Mouse (Mus musculus): ENCODE data around the gene Tex26. TPM values are rescaled to one million over a fixed set of nuclear protein-coding genes. Genes with fewer than 3 reads are reported as not detected.

Tex26 gene
- 0.54 and 0.74 TPM in 2 replicates for polyA plus RNA-seq (2014; fragmentation: Nextera tagmentation; extraction: Ambion mirVana)

GRCm38 (mm10) chr5:149439531-149440179 is at the start of gene Tex26:
Tex26 (plus strand) TSS chr5:149439660.
- peak within 1 kb of the TSS; percentile 81 for H3K4me2 ChIP-seq (ENCODE audit: low read depth, low read length)

DNA sequence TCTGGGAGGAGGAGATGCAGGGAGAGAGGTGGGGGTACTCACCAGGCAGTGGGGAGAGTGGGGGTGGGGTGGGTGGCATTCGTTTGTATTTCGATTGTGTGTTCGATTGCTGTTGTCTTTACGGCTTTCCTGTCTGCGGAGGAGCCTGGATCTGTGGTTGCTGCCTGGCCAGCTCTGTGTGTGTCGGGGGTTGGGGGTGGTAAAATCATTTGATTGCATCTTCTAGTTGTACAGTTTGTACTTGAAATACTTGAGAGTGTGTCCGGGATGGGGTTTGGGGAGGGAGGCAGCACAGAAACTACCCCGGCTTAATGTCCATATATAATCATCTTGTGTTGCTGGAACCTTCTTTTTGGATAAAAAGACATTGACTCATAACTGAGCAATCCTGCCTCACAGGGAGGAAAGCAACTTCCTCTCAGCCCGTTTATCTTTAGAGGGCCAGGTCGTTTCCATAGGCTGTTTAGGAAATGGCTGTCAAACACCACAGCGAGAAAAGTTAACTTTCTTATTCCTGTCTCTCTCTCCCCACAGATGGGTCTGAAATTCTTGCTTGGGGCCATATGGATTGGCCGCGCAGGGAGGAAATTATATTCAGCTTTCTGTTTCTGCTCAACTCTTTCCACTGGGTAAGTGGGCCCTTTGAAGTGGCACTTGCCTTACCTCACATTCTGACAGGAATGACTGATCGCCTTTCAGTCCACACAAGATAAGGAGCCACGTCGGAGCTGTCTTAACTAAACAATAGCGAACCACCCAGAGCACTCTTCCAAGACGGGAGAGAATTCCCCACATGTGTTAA is 47.7 kb upstream of the Tex26 start:
- H3K27ac ChIP-seq (replicated peaks; ENCODE audit: low read depth, low read length) = peak overlapping the region; percentile 36; the same call in 1 of the 2 replicates
- peak; percentile 81 for ATAC-seq (replicated peaks; ENCODE audit: insufficient number of reproducible peaks, low FRiP score, low TSS enrichment, low read depth)
- no peaks in the 10 kb centered on the region for H3K9me3 ChIP-seq (replicated peaks; ENCODE audit: control insufficient read depth, low read length)
- no peak overlapping the region for H3K4me2 ChIP-seq (ENCODE audit: low read depth, low read length)
- 37% methylated on average over 18 of the region's 18 CpGs for WGBS
- H3K4me1 ChIP-seq (ENCODE audit: control insufficient read depth, insufficient read depth, low read length) = no peaks in the 10 kb centered on the region; the same call in 1 of the 2 replicates
- no peaks in the 10 kb centered on the region for H3K36me3 ChIP-seq (replicated peaks; ENCODE audit: control insufficient read depth, insufficient read depth, low read depth, low read length)
- DNase-seq (ENCODE audit: low spot score) = peak; percentile 74
- no peak overlapping the region for H3K4me3 ChIP-seq (ENCODE audit: low read depth, low read length)
- no peaks in the 10 kb centered on the region for H3K27me3 ChIP-seq (ENCODE audit: control insufficient read depth, insufficient read depth, low read length)
- H3K9ac ChIP-seq (replicated peaks; ENCODE audit: low read length) = no peak overlapping the region

More at GRCm38 (mm10) chr5:149439531-149440179, at the start of gene Tex26:
- H3K27me3 ChIP-seq (ENCODE audit: control insufficient read depth, insufficient read depth, low read length) = no peaks in the 10 kb centered on the region
- peaks cover 4% of the 10 kb centered on the region for H3K4me1 ChIP-seq (ENCODE audit: control insufficient read depth, insufficient read depth, low read length)
- H3K9me3 ChIP-seq (replicated peaks; ENCODE audit: control insufficient read depth, low read length) = no peaks in the 10 kb centered on the region
- peak within 1 kb of the TSS; percentile 28 for H3K4me3 ChIP-seq (ENCODE audit: low read depth, low read length)
- no peaks in the 10 kb centered on the region for H3K36me3 ChIP-seq (replicated peaks; ENCODE audit: control insufficient read depth, insufficient read depth, low read depth, low read length)
- WGBS = under 1% methylated on average over 25 of the region's 25 CpGs
- H3K27ac ChIP-seq (replicated peaks; ENCODE audit: low read depth, low read length) = peak within 1 kb of the TSS; percentile 82
- ATAC-seq (replicated peaks; ENCODE audit: insufficient number of reproducible peaks, low FRiP score, low TSS enrichment, low read depth) = peak; percentile 90
- peak; percentile 94 for DNase-seq (ENCODE audit: low spot score)
- peak within 1 kb of the TSS; percentile 60 for H3K9ac ChIP-seq (replicated peaks; ENCODE audit: low read length)

GRCm38 (mm10) chr5:149392420-149392988 is 47.0 kb upstream of the Tex26 start:
- no peaks in the 10 kb centered on the region for H3K36me3 ChIP-seq (replicated peaks; ENCODE audit: control insufficient read depth, insufficient read depth, low read depth, low read length)
- H3K27me3 ChIP-seq (ENCODE audit: control insufficient read depth, insufficient read depth, low read length) = no peaks in the 10 kb centered on the region
- DNase-seq (ENCODE audit: low spot score) = peak; percentile 71
- no peak overlapping the region for H3K9ac ChIP-seq (replicated peaks; ENCODE audit: low read length)
- H3K4me1 ChIP-seq (ENCODE audit: control insufficient read depth, insufficient read depth, low read length) = no peaks in the 10 kb centered on the region; the same call in 1 of the 2 replicates
- no peaks in the 10 kb centered on the region for H3K9me3 ChIP-seq (replicated peaks; ENCODE audit: control insufficient read depth, low read length)
- H3K27ac ChIP-seq (replicated peaks; ENCODE audit: low read depth, low read length) = peak overlapping the region; percentile 36; the same call in 1 of the 2 replicates
- no peak overlapping the region for H3K4me2 ChIP-seq (ENCODE audit: low read depth, low read length)
- H3K4me3 ChIP-seq (ENCODE audit: low read depth, low read length) = no peak overlapping the region
- ATAC-seq (replicated peaks; ENCODE audit: insufficient number of reproducible peaks, low FRiP score, low TSS enrichment, low read depth) = no peak
- 51% methylated on average over 6 of the region's 6 CpGs for WGBS

DNA sequence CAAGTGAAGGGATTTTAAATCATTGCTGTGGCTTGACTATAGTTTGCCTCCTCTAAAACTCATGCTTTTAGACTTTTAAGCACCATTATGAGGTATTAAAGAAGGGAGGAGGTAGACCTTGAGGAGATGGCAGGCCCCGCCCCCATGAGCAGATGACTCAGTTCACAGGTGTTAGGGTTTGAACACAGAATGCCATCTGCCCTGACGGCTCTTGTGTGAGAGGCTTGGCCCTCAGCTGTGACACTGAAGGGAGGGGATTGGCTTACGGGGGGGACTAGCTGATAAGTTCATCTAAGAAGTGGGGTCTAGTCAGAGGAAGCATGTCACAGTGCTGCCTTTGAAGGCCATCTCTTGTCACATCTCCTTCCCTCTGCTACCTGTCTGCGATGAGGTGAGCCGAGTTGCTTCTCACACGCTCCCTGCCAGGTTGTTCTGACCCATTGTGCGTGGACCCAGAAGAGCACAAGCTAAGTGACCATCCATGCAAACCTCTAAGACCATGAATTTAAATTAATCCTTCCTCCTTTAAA is 37.9 kb upstream of the Tex26 start:
- ATAC-seq (replicated peaks; ENCODE audit: insufficient number of reproducible peaks, low FRiP score, low TSS enrichment, low read depth) = no peak
- WGBS = 87% methylated on average over 7 of the region's 7 CpGs
- no peak overlapping the region for H3K4me2 ChIP-seq (ENCODE audit: low read depth, low read length)
- H3K4me1 ChIP-seq (ENCODE audit: control insufficient read depth, insufficient read depth, low read length) = no peaks in the 10 kb centered on the region
- no peaks in the 10 kb centered on the region for H3K36me3 ChIP-seq (replicated peaks; ENCODE audit: control insufficient read depth, insufficient read depth, low read depth, low read length)
- H3K27me3 ChIP-seq (ENCODE audit: control insufficient read depth, insufficient read depth, low read length) = no peaks in the 10 kb centered on the region
- H3K9me3 ChIP-seq (replicated peaks; ENCODE audit: control insufficient read depth, low read length) = no peaks in the 10 kb centered on the region; the same call in 1 of the 2 replicates
- no peak for DNase-seq (ENCODE audit: low spot score)
- no peak overlapping the region for H3K4me3 ChIP-seq (ENCODE audit: low read depth, low read length)
- H3K9ac ChIP-seq (replicated peaks; ENCODE audit: low read length) = no peak overlapping the region
- no peak overlapping the region for H3K27ac ChIP-seq (replicated peaks; ENCODE audit: low read depth, low read length)

DNA sequence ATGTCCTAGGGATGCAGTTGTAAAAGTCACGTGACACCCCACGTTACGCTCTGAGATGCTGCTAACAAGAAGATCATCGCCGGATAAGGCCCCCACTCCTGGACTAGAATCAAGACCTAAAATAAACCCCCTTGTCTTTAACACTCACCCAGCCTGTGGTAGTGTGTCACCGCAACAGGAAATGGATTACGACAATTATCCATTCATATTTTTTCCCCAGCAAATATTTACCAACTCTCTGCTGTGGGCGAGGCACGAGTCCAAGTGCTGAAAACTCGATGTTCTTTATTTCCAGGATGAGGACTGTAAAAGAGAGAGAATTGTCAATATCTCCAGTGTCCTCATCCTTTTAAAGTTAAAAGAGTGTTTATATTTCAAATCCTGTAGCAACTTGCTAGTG is 37.4 kb upstream of the Tex26 start:
- no peaks in the 10 kb centered on the region for H3K4me1 ChIP-seq (ENCODE audit: control insufficient read depth, insufficient read depth, low read length)
- H3K4me3 ChIP-seq (ENCODE audit: low read depth, low read length) = no peak overlapping the region
- H3K27ac ChIP-seq (replicated peaks; ENCODE audit: low read depth, low read length) = no peak overlapping the region
- H3K4me2 ChIP-seq (ENCODE audit: low read depth, low read length) = no peak overlapping the region
- no peak overlapping the region for H3K9ac ChIP-seq (replicated peaks; ENCODE audit: low read length)
- no peaks in the 10 kb centered on the region for H3K36me3 ChIP-seq (replicated peaks; ENCODE audit: control insufficient read depth, insufficient read depth, low read depth, low read length)
- no peak for DNase-seq (ENCODE audit: low spot score)
- H3K9me3 ChIP-seq (replicated peaks; ENCODE audit: control insufficient read depth, low read length) = no peaks in the 10 kb centered on the region; the same call in 1 of the 2 replicates
- 86% methylated on average over 10 of the region's 10 CpGs for WGBS
- ATAC-seq (replicated peaks; ENCODE audit: insufficient number of reproducible peaks, low FRiP score, low TSS enrichment, low read depth) = no peak
- no peaks in the 10 kb centered on the region for H3K27me3 ChIP-seq (ENCODE audit: control insufficient read depth, insufficient read depth, low read length)

DNA sequence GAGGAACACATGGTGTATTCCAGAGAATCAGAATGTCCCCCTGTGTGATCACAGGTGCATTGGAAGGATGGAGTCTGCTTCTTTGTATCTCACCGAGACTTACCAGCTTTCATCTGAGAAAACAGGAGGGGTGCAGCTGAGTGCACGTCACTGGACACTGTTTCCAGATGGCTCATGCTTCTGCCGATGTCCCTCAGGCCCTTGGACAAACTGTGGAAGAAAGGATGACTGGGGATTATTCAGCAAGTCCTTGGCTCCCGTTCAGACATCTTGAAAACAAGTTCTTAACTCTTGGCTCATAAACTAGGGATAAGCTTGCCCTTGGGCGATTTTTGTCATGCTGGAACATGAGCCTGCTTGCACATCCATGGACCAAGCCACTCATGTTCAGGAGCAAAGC is 36.1 kb upstream of the Tex26 start:
- 65% methylated on average over 5 of the region's 5 CpGs for WGBS
- no peaks in the 10 kb centered on the region for H3K4me1 ChIP-seq (ENCODE audit: control insufficient read depth, insufficient read depth, low read length)
- no peaks in the 10 kb centered on the region for H3K36me3 ChIP-seq (replicated peaks; ENCODE audit: control insufficient read depth, insufficient read depth, low read depth, low read length)
- no peaks in the 10 kb centered on the region; the same call in none of the 2 replicates for H3K9me3 ChIP-seq (replicated peaks; ENCODE audit: control insufficient read depth, low read length)
- no peak for DNase-seq (ENCODE audit: low spot score)
- H3K27me3 ChIP-seq (ENCODE audit: control insufficient read depth, insufficient read depth, low read length) = no peaks in the 10 kb centered on the region
- ATAC-seq (replicated peaks; ENCODE audit: insufficient number of reproducible peaks, low FRiP score, low TSS enrichment, low read depth) = no peak
- H3K4me3 ChIP-seq (ENCODE audit: low read depth, low read length) = no peak overlapping the region
- H3K27ac ChIP-seq (replicated peaks; ENCODE audit: low read depth, low read length) = no peak overlapping the region
- no peak overlapping the region for H3K4me2 ChIP-seq (ENCODE audit: low read depth, low read length)
- H3K9ac ChIP-seq (replicated peaks; ENCODE audit: low read length) = no peak overlapping the region

DNA sequence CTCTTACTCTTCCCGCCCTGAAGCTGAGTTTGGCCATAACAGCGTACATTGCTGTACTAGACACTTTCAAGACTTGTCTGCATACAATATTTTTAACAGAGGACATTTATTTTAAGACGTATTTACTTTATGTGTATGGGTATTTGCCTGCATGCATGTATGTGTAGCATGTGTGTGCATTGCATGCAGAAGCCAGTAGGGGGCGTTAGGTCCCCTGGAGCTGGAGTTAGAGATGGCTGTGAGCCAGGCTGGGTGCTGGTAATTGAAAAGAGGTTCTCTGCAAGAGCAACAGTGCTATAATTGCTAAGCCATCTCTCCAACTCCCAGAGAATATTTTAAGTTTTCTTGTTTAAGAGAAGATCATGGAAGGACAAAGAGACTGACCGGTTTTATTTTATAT is 34.8 kb upstream of the Tex26 start:
- no peak overlapping the region for H3K4me2 ChIP-seq (ENCODE audit: low read depth, low read length)
- no peaks in the 10 kb centered on the region for H3K36me3 ChIP-seq (replicated peaks; ENCODE audit: control insufficient read depth, insufficient read depth, low read depth, low read length)
- no peaks in the 10 kb centered on the region for H3K4me1 ChIP-seq (ENCODE audit: control insufficient read depth, insufficient read depth, low read length)
- ATAC-seq (replicated peaks; ENCODE audit: insufficient number of reproducible peaks, low FRiP score, low TSS enrichment, low read depth) (no peak), DNase-seq (ENCODE audit: low spot score) (no peak)
- no peak overlapping the region for H3K4me3 ChIP-seq (ENCODE audit: low read depth, low read length)
- H3K27me3 ChIP-seq (ENCODE audit: control insufficient read depth, insufficient read depth, low read length) = no peaks in the 10 kb centered on the region
- no peaks in the 10 kb centered on the region; the same call in 1 of the 2 replicates for H3K9me3 ChIP-seq (replicated peaks; ENCODE audit: control insufficient read depth, low read length)
- no peak overlapping the region for H3K9ac ChIP-seq (replicated peaks; ENCODE audit: low read length)
- no peak overlapping the region for H3K27ac ChIP-seq (replicated peaks; ENCODE audit: low read depth, low read length)
- WGBS = 82% methylated on average over 5 of the region's 5 CpGs

Data from embryonic facial prominence, embryonic 11.5 days (tissue).